Mouse (Mus musculus): ENCODE measurements around the gene Cdv3. TPM values are rescaled to one million over a fixed set of nuclear protein-coding genes. Genes with fewer than 3 reads are reported as not detected.

The Cdv3 gene
- polyA plus RNA-seq, 1 experiment from 2014 or later: 150 TPM

- Histone ChIP-seq H3K9me3 (replicated peaks) (no peaks in the 10 kb centered on the region), H3K36me3 (peaks cover 77% of the 10 kb centered on the region), H3K27me3 (ENCODE audit: low read depth, poor library complexity, severe bottlenecking) (no peaks in the 10 kb centered on the region), H3K4me3 (no peak overlapping the region), H3K4me1 (peaks cover 10% of the 10 kb centered on the region), H3K27ac (no peak overlapping the region)
- no peak for DNase-seq (ENCODE audit: low spot score)
- WGBS: 91% methylated on average over 6 of the region's 6 CpGs
These were observed 55.8 kb downstream of the Cdv3 start for GRCm38 (mm10) chr9:103309832-103310231.

GRCm38 (mm10) chr9:103305332-103306041 is 60.2 kb downstream of the Cdv3 start:
- Histone ChIP-seq H3K4me3 (peak overlapping the region; percentile 94), H3K4me1 (peaks cover 10% of the 10 kb centered on the region), H3K36me3 (peaks cover 36% of the 10 kb centered on the region), H3K27ac (peak overlapping the region; percentile 98), H3K27me3 (ENCODE audit: low read depth, poor library complexity, severe bottlenecking) (no peaks in the 10 kb centered on the region), H3K9me3 (replicated peaks) (no peaks in the 10 kb centered on the region)
- DNase-seq (ENCODE audit: low spot score): peak; percentile 36
- under 1% methylated on average over 40 of the region's 40 CpGs for WGBS

- peaks cover 10% of the 10 kb centered on the region for H3K4me1 ChIP-seq
- WGBS: under 1% methylated on average over 49 of the region's 49 CpGs
- H3K27ac ChIP-seq: peak within 1 kb of the TSS; percentile 98
- H3K9me3 ChIP-seq (replicated peaks): no peaks in the 10 kb centered on the region
- no peaks in the 10 kb centered on the region for H3K27me3 ChIP-seq (ENCODE audit: low read depth, poor library complexity, severe bottlenecking)
- peak; percentile 98 for DNase-seq (ENCODE audit: low spot score)
- H3K36me3 ChIP-seq: peaks cover 31% of the 10 kb centered on the region
- H3K4me3 ChIP-seq: peak within 1 kb of the TSS; percentile 94
These were observed 60.7 kb downstream of the Cdv3 start, which contains the start of the genes 1300017J02Rik and Topbp1 for GRCm38 (mm10) chr9:103304927-103305326. TSS of gene 1300017J02Rik (minus strand) at chr9:103305082. TSS of gene Topbp1 (plus strand) at chr9:103305215.

Other genes with a start within 250 kb of the Cdv3 start
- 72.4 and 74.1 TPM in 2 replicates for gene Srprb, start 163.7 kb downstream of the Cdv3 start, polyA plus RNA-seq (2016; fragmentation: Nextera tagmentation; extraction: Ambion mirVana)
- gene Gm20425, start 135.5 kb downstream of the Cdv3 start, polyA plus RNA-seq (2016; fragmentation: Nextera tagmentation; extraction: Ambion mirVana): not detected in 2 replicates
- 9.3 and 10.5 TPM in 2 replicates for gene Trf, start 135.4 kb downstream of the Cdv3 start, polyA plus RNA-seq (2016; fragmentation: Nextera tagmentation; extraction: Ambion mirVana)
- gene 1300017J02Rik, start 60.8 kb downstream of the Cdv3 start, polyA plus RNA-seq (2016; fragmentation: Nextera tagmentation; extraction: Ambion mirVana): 3.6 and 4.2 TPM in 2 replicates
- gene Topbp1, start 60.6 kb downstream of the Cdv3 start, polyA plus RNA-seq (2016; fragmentation: Nextera tagmentation; extraction: Ambion mirVana): 87.3 and 90.2 TPM in 2 replicates
- gene Bfsp2, start 114.6 kb upstream of the Cdv3 start, polyA plus RNA-seq (2016; fragmentation: Nextera tagmentation; extraction: Ambion mirVana): 0.23 and 1.0 TPM in 2 replicates

Data from limb, embryonic 10.5 days (tissue).